Mouse (Mus musculus) lung, postnatal 10 days (tissue): ENCODE data around the gene Kdm2b.

Experiments used
- DNase-seq: peaks from one replicate; pipeline ENCODE4 v3.0.0; 2021

Gene Kdm2b

GRCm38 (mm10) chr5:122970056-122970455 lies 19.6 kb downstream of the Kdm2b start:
- no peak for DNase-seq

- DNase-seq, result peak; percentile 90
Measured at GRCm38 (mm10) chr5:122968322-122968721, 21.3 kb downstream of the Kdm2b start.

- no peak for DNase-seq
Measured at GRCm38 (mm10) chr5:122965427-122965826, 24.2 kb downstream of the Kdm2b start.

- no peak for DNase-seq
Measured at GRCm38 (mm10) chr5:122964853-122965252, 24.8 kb downstream of the Kdm2b start.

GRCm38 (mm10) chr5:122961905-122962304 lies 27.7 kb downstream of the Kdm2b start:
- DNase-seq, result peak; percentile 30

GRCm38 (mm10) chr5:122959391-122959790 lies 30.2 kb downstream of the Kdm2b start:
- DNase-seq, result no peak

- no peak for DNase-seq
Measured at GRCm38 (mm10) chr5:122956059-122956458, 33.6 kb downstream of the Kdm2b start.

- peak; percentile 25 for DNase-seq
Measured at GRCm38 (mm10) chr5:122951913-122952641, 37.5 kb downstream of the Kdm2b start.

GRCm38 (mm10) chr5:122951056-122951912 lies 38.3 kb downstream of the Kdm2b start:
- peak; percentile 65 for DNase-seq

GRCm38 (mm10) chr5:122950329-122950953 lies 39.2 kb downstream of the Kdm2b start:
- DNase-seq, result peak; percentile 54

- no peak for DNase-seq
Measured at GRCm38 (mm10) chr5:122949101-122949500, 40.5 kb downstream of the Kdm2b start.

GRCm38 (mm10) chr5:122947534-122947933 lies 42.1 kb downstream of the Kdm2b start:
- DNase-seq, result peak; percentile 56

- DNase-seq, result peak; percentile 24
Measured at GRCm38 (mm10) chr5:122938676-122939075, 50.9 kb downstream of the Kdm2b start.

GRCm38 (mm10) chr5:122937958-122938540 lies 51.6 kb downstream of the Kdm2b start:
- peak; percentile 24 for DNase-seq

- DNase-seq, result peak; percentile 40
Measured at GRCm38 (mm10) chr5:122937031-122937430, 52.6 kb downstream of the Kdm2b start.

GRCm38 (mm10) chr5:122935810-122936209 lies 53.8 kb downstream of the Kdm2b start:
- DNase-seq, result no peak

- peak; percentile 26 for DNase-seq
Measured at GRCm38 (mm10) chr5:122930991-122931390, 58.6 kb downstream of the Kdm2b start.

GRCm38 (mm10) chr5:122928293-122928692 lies 61.3 kb downstream of the Kdm2b start:
- DNase-seq, result peak; percentile 31

- DNase-seq, result no peak
Measured at GRCm38 (mm10) chr5:122927703-122928102, 61.9 kb downstream of the Kdm2b start.

GRCm38 (mm10) chr5:122927092-122927491 lies 62.5 kb downstream of the Kdm2b start:
- DNase-seq, result no peak

GRCm38 (mm10) chr5:122926341-122926740 lies 63.3 kb downstream of the Kdm2b start:
- DNase-seq, result no peak

GRCm38 (mm10) chr5:122925534-122925958 lies 64.1 kb downstream of the Kdm2b start:
- peak; percentile 82 for DNase-seq

GRCm38 (mm10) chr5:122923871-122924465 lies 65.7 kb downstream of the Kdm2b start:
- DNase-seq, result no peak
